Mouse (Mus musculus): ENCODE results near the gene Pnpla6. TPM values are rescaled to one million over a fixed set of nuclear protein-coding genes. Genes with fewer than 3 reads are reported as not detected.

Pnpla6 gene
- polyA plus RNA-seq, 1 experiment from 2014 or later = 20.7 TPM

GRCm38 (mm10) chr8:3515771-3516417, 710 bp downstream of the Pnpla6 start:
- H3K4me1 ChIP-seq = peaks cover 22% of the 10 kb centered on the region
- H3K9me3 ChIP-seq = no peaks in the 10 kb centered on the region
- DNase-seq (ENCODE audit: low spot score) = peak; percentile 68
- peak overlapping the region; percentile 81 for H3K27ac ChIP-seq (replicated peaks)
- peak overlapping the region; percentile 70 for H3K4me3 ChIP-seq
- no peaks in the 10 kb centered on the region for H3K27me3 ChIP-seq (replicated peaks; ENCODE audit: low read depth, poor library complexity, severe bottlenecking)
- WGBS = under 1% methylated on average over 25 of the region's 25 CpGs
- H3K36me3 ChIP-seq (replicated peaks) = peaks cover 37% of the 10 kb centered on the region

- Histone ChIP-seq H3K27me3 (replicated peaks; ENCODE audit: low read depth, poor library complexity, severe bottlenecking) (no peaks in the 10 kb centered on the region), H3K36me3 (replicated peaks) (peaks cover 35% of the 10 kb centered on the region), H3K27ac (replicated peaks) (peak overlapping the region; percentile 81), H3K9me3 (no peaks in the 10 kb centered on the region), H3K4me1 (peaks cover 22% of the 10 kb centered on the region), H3K4me3 (peak overlapping the region; percentile 70)
- 2% methylated on average over 36 of the region's 36 CpGs for whole genome bisulfite sequencing
- DNase-seq (ENCODE audit: low spot score) = peak; percentile 91
Measured at GRCm38 (mm10) chr8:3516450-3517116, 1.4 kb downstream of the Pnpla6 start.

GRCm38 (mm10) chr8:3517117-3517495, 1.9 kb downstream of the Pnpla6 start:
- peak overlapping the region; percentile 81 for H3K27ac ChIP-seq (replicated peaks)
- no peak for DNase-seq (ENCODE audit: low spot score)
- H3K4me1 ChIP-seq = peaks cover 22% of the 10 kb centered on the region
- no peaks in the 10 kb centered on the region for H3K9me3 ChIP-seq
- 10% methylated on average over 16 of the region's 16 CpGs for WGBS
- H3K36me3 ChIP-seq (replicated peaks) = peaks cover 35% of the 10 kb centered on the region
- H3K4me3 ChIP-seq = peak overlapping the region; percentile 70
- no peaks in the 10 kb centered on the region for H3K27me3 ChIP-seq (replicated peaks; ENCODE audit: low read depth, poor library complexity, severe bottlenecking)

GRCm38 (mm10) chr8:3522007-3522697, 7.0 kb downstream of the Pnpla6 start:
- 92% methylated on average over 13 of the region's 13 CpGs for whole genome bisulfite sequencing
- Histone ChIP-seq H3K4me1 (peaks cover 3% of the 10 kb centered on the region; the same call in 1 of the 2 replicates), H3K9me3 (no peaks in the 10 kb centered on the region), H3K27ac (replicated peaks) (no peak overlapping the region), H3K36me3 (replicated peaks) (peaks cover 52% of the 10 kb centered on the region), H3K4me3 (no peak overlapping the region), H3K27me3 (replicated peaks; ENCODE audit: low read depth, poor library complexity, severe bottlenecking) (no peaks in the 10 kb centered on the region)
- no peak for DNase-seq (ENCODE audit: low spot score)

GRCm38 (mm10) chr8:3530816-3531215, 15.6 kb downstream of the Pnpla6 start:
- H3K27ac ChIP-seq (replicated peaks) = no peak overlapping the region
- H3K4me1 ChIP-seq = no peaks in the 10 kb centered on the region
- no peaks in the 10 kb centered on the region for H3K27me3 ChIP-seq (replicated peaks; ENCODE audit: low read depth, poor library complexity, severe bottlenecking)
- H3K9me3 ChIP-seq = no peaks in the 10 kb centered on the region
- H3K36me3 ChIP-seq (replicated peaks) = peaks cover 45% of the 10 kb centered on the region
- DNase-seq (ENCODE audit: low spot score) = no peak
- H3K4me3 ChIP-seq = no peak overlapping the region
- WGBS = 89% methylated on average over 5 of the region's 5 CpGs

- no peak overlapping the region for H3K4me3 ChIP-seq
- no peaks in the 10 kb centered on the region for H3K9me3 ChIP-seq
- DNase-seq (ENCODE audit: low spot score) = no peak
- H3K36me3 ChIP-seq (replicated peaks) = peaks cover 48% of the 10 kb centered on the region
- no peaks in the 10 kb centered on the region for H3K27me3 ChIP-seq (replicated peaks; ENCODE audit: low read depth, poor library complexity, severe bottlenecking)
- H3K4me1 ChIP-seq = no peaks in the 10 kb centered on the region
- no peak overlapping the region for H3K27ac ChIP-seq (replicated peaks)
- WGBS = 96% methylated on average over 18 of the region's 18 CpGs
Measured at GRCm38 (mm10) chr8:3531936-3532335, 16.8 kb downstream of the Pnpla6 start.

GRCm38 (mm10) chr8:3536053-3536841, 21.1 kb downstream of the Pnpla6 start:
- peaks cover 80% of the 10 kb centered on the region for H3K36me3 ChIP-seq (replicated peaks)
- no peaks in the 10 kb centered on the region for H3K27me3 ChIP-seq (replicated peaks; ENCODE audit: low read depth, poor library complexity, severe bottlenecking)
- 55% methylated on average over 15 of the region's 15 CpGs for WGBS
- H3K27ac ChIP-seq (replicated peaks) = no peak overlapping the region
- no peak for DNase-seq (ENCODE audit: low spot score)
- H3K4me1 ChIP-seq = no peaks in the 10 kb centered on the region
- H3K4me3 ChIP-seq = no peak overlapping the region
- no peaks in the 10 kb centered on the region for H3K9me3 ChIP-seq

GRCm38 (mm10) chr8:3536940-3537339, 21.8 kb downstream of the Pnpla6 start:
- Histone ChIP-seq H3K36me3 (replicated peaks) (peaks cover 80% of the 10 kb centered on the region), H3K4me1 (no peaks in the 10 kb centered on the region)
- 93% methylated on average over 9 of the region's 9 CpGs for WGBS

GRCm38 (mm10) chr8:3537666-3538065, 22.5 kb downstream of the Pnpla6 start:
- H3K4me1 ChIP-seq = no peaks in the 10 kb centered on the region
- no peak overlapping the region for H3K4me3 ChIP-seq
- H3K27me3 ChIP-seq (replicated peaks; ENCODE audit: low read depth, poor library complexity, severe bottlenecking) = no peaks in the 10 kb centered on the region
- peaks cover 80% of the 10 kb centered on the region for H3K36me3 ChIP-seq (replicated peaks)
- no peak overlapping the region for H3K27ac ChIP-seq (replicated peaks)
- no peak for DNase-seq (ENCODE audit: low spot score)
- H3K9me3 ChIP-seq = no peaks in the 10 kb centered on the region
- WGBS = 94% methylated on average over 26 of the region's 26 CpGs

More at GRCm38 (mm10) chr8:3536940-3537339, 21.8 kb downstream of the Pnpla6 start:
- Histone ChIP-seq H3K27me3 (replicated peaks; ENCODE audit: low read depth, poor library complexity, severe bottlenecking) (no peaks in the 10 kb centered on the region), H3K9me3 (no peaks in the 10 kb centered on the region), H3K4me3 (no peak overlapping the region), H3K27ac (replicated peaks) (no peak overlapping the region)
- no peak for DNase-seq (ENCODE audit: low spot score)

GRCm38 (mm10) chr8:3539146-3539545, 24.0 kb downstream of the Pnpla6 start:
- WGBS = 84% methylated on average over 7 of the region's 7 CpGs
- Histone ChIP-seq H3K4me1 (no peaks in the 10 kb centered on the region), H3K4me3 (no peak overlapping the region), H3K27me3 (replicated peaks; ENCODE audit: low read depth, poor library complexity, severe bottlenecking) (no peaks in the 10 kb centered on the region), H3K27ac (replicated peaks) (no peak overlapping the region), H3K9me3 (no peaks in the 10 kb centered on the region), H3K36me3 (replicated peaks) (peaks cover 87% of the 10 kb centered on the region)
- no peak for DNase-seq (ENCODE audit: low spot score)

- Histone ChIP-seq H3K36me3 (replicated peaks) (peaks cover 96% of the 10 kb centered on the region), H3K9me3 (no peaks in the 10 kb centered on the region), H3K27ac (replicated peaks) (no peak overlapping the region), H3K4me3 (no peak overlapping the region), H3K4me1 (no peaks in the 10 kb centered on the region), H3K27me3 (replicated peaks; ENCODE audit: low read depth, poor library complexity, severe bottlenecking) (no peaks in the 10 kb centered on the region)
- no peak for DNase-seq (ENCODE audit: low spot score)
- 90% methylated on average over 4 of the region's 4 CpGs for WGBS
Measured at GRCm38 (mm10) chr8:3540076-3540475, 24.9 kb downstream of the Pnpla6 start.

GRCm38 (mm10) chr8:3546511-3546910, 31.3 kb downstream of the Pnpla6 start:
- no peak for DNase-seq (ENCODE audit: low spot score)
- WGBS = 90% methylated on average over 2 of the region's 2 CpGs
- Histone ChIP-seq H3K36me3 (replicated peaks) (peaks cover 51% of the 10 kb centered on the region), H3K27me3 (replicated peaks; ENCODE audit: low read depth, poor library complexity, severe bottlenecking) (no peaks in the 10 kb centered on the region), H3K27ac (replicated peaks) (no peak overlapping the region), H3K9me3 (no peaks in the 10 kb centered on the region), H3K4me1 (no peaks in the 10 kb centered on the region), H3K4me3 (no peak overlapping the region)
